Mouse (Mus musculus): Measurements from ENCODE around the gene Elmod3.

Gene Elmod3

GRCm38 (mm10) chr6:72597956-72598753 lies at the start of gene Elmod3, which contains the start of gene Retsat:
Gene Elmod3, minus strand, starts transcription at chr6:72598413.
Gene Retsat, plus strand, starts transcription at chr6:72598475.
- in situ Hi-C loops (cut with MboI, MseI): loop anchor here in 1 of 2 experiments (5.0 kb wide), 1 partner anchor 46 kb away; no protein-coding TSS in a partner anchor

- in situ Hi-C loops (cut with MboI, MseI): no loop called here
Measured at GRCm38 (mm10) chr6:72647383-72647820, 49.2 kb upstream of the Elmod3 start.

- in situ Hi-C loops (cut with MboI, MseI): no loop called here
Measured at GRCm38 (mm10) chr6:72645364-72645763, 47.2 kb upstream of the Elmod3 start.

- in situ Hi-C loops (cut with MboI, MseI): no loop called here
Measured at GRCm38 (mm10) chr6:72644576-72644975, 46.4 kb upstream of the Elmod3 start.

GRCm38 (mm10) chr6:72641218-72641954 lies 43.2 kb upstream of the Elmod3 start:
- in situ Hi-C loops (cut with MboI, MseI): no loop called here

GRCm38 (mm10) chr6:72636940-72637339 lies 38.7 kb upstream of the Elmod3 start:
- in situ Hi-C loops (cut with MboI, MseI): loop anchor here in 1 of 2 experiments (10.0 kb wide), 1 partner anchor 198 kb away; no protein-coding TSS in a partner anchor

- in situ Hi-C loops (cut with MboI, MseI): loop anchor here in 1 of 2 experiments (10.0 kb wide), 1 partner anchor 199 kb away; no protein-coding TSS in a partner anchor
Measured at GRCm38 (mm10) chr6:72635760-72636431, 37.7 kb upstream of the Elmod3 start.

GRCm38 (mm10) chr6:72634311-72634710 lies 36.1 kb upstream of the Elmod3 start:
- in situ Hi-C loops (cut with MboI, MseI): loop anchor here in 1 of 2 experiments (10.0 kb wide), 1 partner anchor 200 kb away; no protein-coding TSS in a partner anchor

GRCm38 (mm10) chr6:72631700-72632099 lies 33.5 kb upstream of the Elmod3 start:
- in situ Hi-C loops (cut with MboI, MseI): loop anchor here in 1 of 2 experiments (10.0 kb wide), 1 partner anchor 203 kb away; no protein-coding TSS in a partner anchor

GRCm38 (mm10) chr6:72630961-72631360 lies 32.7 kb upstream of the Elmod3 start:
- in situ Hi-C loops (cut with MboI, MseI): loop anchor here in 1 of 2 experiments (10.0 kb wide), 1 partner anchor 204 kb away; no protein-coding TSS in a partner anchor

- in situ Hi-C loops (cut with MboI, MseI): loop anchor here in 1 of 2 experiments (10.0 kb wide), 1 partner anchor 204 kb away; no protein-coding TSS in a partner anchor
Measured at GRCm38 (mm10) chr6:72630370-72630769, 32.2 kb upstream of the Elmod3 start.

- in situ Hi-C loops (cut with MboI, MseI): no loop called here
Measured at GRCm38 (mm10) chr6:72627276-72627675, 29.1 kb upstream of the Elmod3 start.

GRCm38 (mm10) chr6:72626391-72626790 lies 28.2 kb upstream of the Elmod3 start:
- in situ Hi-C loops (cut with MboI, MseI): no loop called here

GRCm38 (mm10) chr6:72623661-72624402 lies 25.6 kb upstream of the Elmod3 start:
- in situ Hi-C loops (cut with MboI, MseI): no loop called here

- in situ Hi-C loops (cut with MboI, MseI): no loop called here
Measured at GRCm38 (mm10) chr6:72622917-72623316, 24.7 kb upstream of the Elmod3 start.

- in situ Hi-C loops (cut with MboI, MseI): no loop called here
Measured at GRCm38 (mm10) chr6:72620920-72621319, 22.7 kb upstream of the Elmod3 start.

GRCm38 (mm10) chr6:72619734-72620532 lies 21.7 kb upstream of the Elmod3 start:
- in situ Hi-C loops (cut with MboI, MseI): no loop called here

- in situ Hi-C loops (cut with MboI, MseI): no loop called here
Measured at GRCm38 (mm10) chr6:72616643-72617288, 18.6 kb upstream of the Elmod3 start, which contains the start of gene Tgoln1. Gene Tgoln1, minus strand, starts transcription at chr6:72617000.

Data from T-helper 17 cell (primary cell).